Mouse (Mus musculus) bone marrow macrophage, adult 2 months (primary cell): ENCODE measurements at regions not wholly inside any gene's neighbourhood (a gene's known extent, or its start where the extent isn't known, plus 50 kb on each side); places are given as distances from the start of the nearest gene placed in this dataset.

Source experiments
- CTCF ChIP-seq: IDR thresholded peaks from 2 replicates; pipeline ENCODE4 v1.5.1; 2012; ENCODE audit warnings: low read depth, mild to moderate bottlenecking, low read length, moderate library complexity
- POLR2A ChIP-seq: IDR thresholded peaks from 2 replicates; pipeline ENCODE4 v1.6.1; 2012; ENCODE audit warnings: mild to moderate bottlenecking, low read depth, low read length, borderline replicate concordance

- no peak for TF ChIP-seq CTCF
- no peak for TF ChIP-seq POLR2A
Measured at GRCm38 (mm10) chr4:84157911-84158647, 517.0 kb downstream of the Bnc2 start.
